Mouse (Mus musculus): ENCODE measurements around the gene Vcp.
A peak's percentile ranks its signal among the peaks of the same experiment; 100 is the strongest.

GRCm38 (mm10) chr4:43047231-43047630, 46.9 kb upstream of the Vcp start:
- TF ChIP-seq RCOR1 (conservative IDR thresholded peaks at IDR 0.05; ENCODE audit: low read depth, low read length) (no peak), POLR2A (IDR thresholded peaks at IDR 0.05; ENCODE audit: low read depth, low read length) (no peak), CTCF (conservative IDR thresholded peaks at IDR 0.05 in 1 of 2, IDR thresholded peaks at IDR 0.05 in 1 of 2; ENCODE audit: low read depth in 2 of 2, low read length in 2 of 2) (peak; percentile 71 to 87), ZKSCAN1 (IDR thresholded peaks at IDR 0.05; ENCODE audit: borderline replicate concordance, low read depth, low read length) (no peak), CHD1 (IDR thresholded peaks at IDR 0.05; ENCODE audit: low read depth, low read length) (no peak), BHLHE40 (IDR thresholded peaks at IDR 0.05; ENCODE audit: low read depth, low read length) (peak; percentile 26; the same call in 1 of the 2 replicates), RAD21 (IDR thresholded peaks at IDR 0.05; ENCODE audit: low read depth, low read length) (peak; percentile 87), NRF1 (IDR thresholded peaks at IDR 0.05; ENCODE audit: low read depth, low read length) (no peak), ZMIZ1 (IDR thresholded peaks at IDR 0.05; ENCODE audit: low read depth, low read length) (no peak), SMC3 (IDR thresholded peaks at IDR 0.05; ENCODE audit: low read depth, low read length) (peak; percentile 57), MXI1 (IDR thresholded peaks at IDR 0.05; ENCODE audit: low read depth, low read length) (no peak), TBP (conservative IDR thresholded peaks at IDR 0.05; ENCODE audit: low read depth, low read length) (no peak), EP300 (IDR thresholded peaks at IDR 0.05; ENCODE audit: low read length) (no peak)
